Mouse (Mus musculus): ENCODE measurements around the gene Mitf. TPM values are rescaled to one million over a fixed set of nuclear protein-coding genes. Genes with fewer than 3 reads are reported as not detected.

Gene Mitf
- polyA plus RNA-seq (2012; rRNA removed), result 2.6 and 2.8 TPM in 2 replicates

GRCm38 (mm10) chr6:97806781-97807743 lies at the start of gene Mitf:
Mitf (plus strand) TSS chr6:97807052.
- H3K4me1 ChIP-seq (ENCODE audit: control insufficient read depth, insufficient read depth, insufficient read length), result no peaks in the 10 kb centered on the region
- DNase-seq (ENCODE audit: low read depth in 1 of 2, low spot score in 2 of 2), result peak; percentile 81 to 84
- 2% methylated on average over 51 of the region's 51 CpGs for WGBS
- TF ChIP-seq POLR2A (IDR thresholded peaks at IDR 0.05; ENCODE audit: low read depth, low read length), result peak; percentile 2; the same call in 1 of the 2 replicates
- TF ChIP-seq CTCF (IDR thresholded peaks at IDR 0.05; ENCODE audit: extremely low read depth, insufficient read depth, insufficient read length, insufficient replicate concordance), result no peak
- H3K27me3 ChIP-seq (ENCODE audit: control insufficient read depth, insufficient read depth, low read length), result no peaks in the 10 kb centered on the region
- no peaks in the 10 kb centered on the region for H3K36me3 ChIP-seq (ENCODE audit: control insufficient read depth, insufficient read depth, low read length)
- H3K4me3 ChIP-seq (ENCODE audit: extremely low read depth, insufficient read depth, insufficient read length), result peak within 1 kb of the TSS; percentile 69
- H3K27ac ChIP-seq (ENCODE audit: insufficient read depth, low read length), result no peak within 1 kb of the TSS

GRCm38 (mm10) chr6:97757361-97757760 lies 49.5 kb upstream of the Mitf start:
- Histone ChIP-seq H3K4me3 (ENCODE audit: extremely low read depth, insufficient read depth, insufficient read length) (no peak overlapping the region), H3K27ac (ENCODE audit: insufficient read depth, low read length) (no peak overlapping the region), H3K27me3 (ENCODE audit: control insufficient read depth, insufficient read depth, low read length) (no peaks in the 10 kb centered on the region), H3K4me1 (ENCODE audit: control insufficient read depth, insufficient read depth, insufficient read length) (no peaks in the 10 kb centered on the region), H3K36me3 (ENCODE audit: control insufficient read depth, insufficient read depth, low read length) (no peaks in the 10 kb centered on the region)
- no peak for DNase-seq (ENCODE audit: low read depth in 1 of 2, low spot score in 2 of 2)
- WGBS, result 68% methylated on average over 2 of the region's 2 CpGs
- TF ChIP-seq CTCF (IDR thresholded peaks at IDR 0.05; ENCODE audit: extremely low read depth, insufficient read depth, insufficient read length, insufficient replicate concordance) (no peak), POLR2A (IDR thresholded peaks at IDR 0.05; ENCODE audit: low read depth, low read length) (no peak)

- no peak overlapping the region for H3K4me3 ChIP-seq (ENCODE audit: extremely low read depth, insufficient read depth, insufficient read length)
- WGBS, result 75% methylated on average over 4 of the region's 4 CpGs
- DNase-seq (ENCODE audit: low read depth in 1 of 2, low spot score in 2 of 2), result no peak
- no peak overlapping the region for H3K27ac ChIP-seq (ENCODE audit: insufficient read depth, low read length)
- H3K4me1 ChIP-seq (ENCODE audit: control insufficient read depth, insufficient read depth, insufficient read length), result no peaks in the 10 kb centered on the region
- no peaks in the 10 kb centered on the region for H3K36me3 ChIP-seq (ENCODE audit: control insufficient read depth, insufficient read depth, low read length)
- H3K27me3 ChIP-seq (ENCODE audit: control insufficient read depth, insufficient read depth, low read length), result no peaks in the 10 kb centered on the region
- TF ChIP-seq POLR2A (IDR thresholded peaks at IDR 0.05; ENCODE audit: low read depth, low read length), result no peak
- TF ChIP-seq CTCF (IDR thresholded peaks at IDR 0.05; ENCODE audit: extremely low read depth, insufficient read depth, insufficient read length, insufficient replicate concordance), result no peak
Measured at GRCm38 (mm10) chr6:97758884-97759283, 48.0 kb upstream of the Mitf start.

- peak; percentile 41; the same call in 1 of the 2 replicates for TF ChIP-seq CTCF (IDR thresholded peaks at IDR 0.05; ENCODE audit: extremely low read depth, insufficient read depth, insufficient read length, insufficient replicate concordance)
- TF ChIP-seq POLR2A (IDR thresholded peaks at IDR 0.05; ENCODE audit: low read depth, low read length), result no peak
- Histone ChIP-seq H3K4me1 (ENCODE audit: control insufficient read depth, insufficient read depth, insufficient read length) (no peaks in the 10 kb centered on the region), H3K27me3 (ENCODE audit: control insufficient read depth, insufficient read depth, low read length) (no peaks in the 10 kb centered on the region), H3K36me3 (ENCODE audit: control insufficient read depth, insufficient read depth, low read length) (no peaks in the 10 kb centered on the region), H3K27ac (ENCODE audit: insufficient read depth, low read length) (no peak overlapping the region), H3K4me3 (ENCODE audit: extremely low read depth, insufficient read depth, insufficient read length) (no peak overlapping the region)
- 14% methylated on average over 4 of the region's 4 CpGs for WGBS
- DNase-seq (ENCODE audit: low read depth in 1 of 2, low spot score in 2 of 2), result peak in 1 of 2 experiments; percentile 11
Measured at GRCm38 (mm10) chr6:97759301-97759700, 47.6 kb upstream of the Mitf start.

- H3K27ac ChIP-seq (ENCODE audit: insufficient read depth, low read length), result no peak overlapping the region
- no peak for DNase-seq (ENCODE audit: low read depth in 1 of 2, low spot score in 2 of 2)
- WGBS, result 37% methylated on average over 4 of the region's 4 CpGs
- TF ChIP-seq POLR2A (IDR thresholded peaks at IDR 0.05; ENCODE audit: low read depth, low read length) (no peak), CTCF (IDR thresholded peaks at IDR 0.05; ENCODE audit: extremely low read depth, insufficient read depth, insufficient read length, insufficient replicate concordance) (no peak)
- no peaks in the 10 kb centered on the region for H3K27me3 ChIP-seq (ENCODE audit: control insufficient read depth, insufficient read depth, low read length)
- H3K4me3 ChIP-seq (ENCODE audit: extremely low read depth, insufficient read depth, insufficient read length), result no peak overlapping the region
- no peaks in the 10 kb centered on the region for H3K4me1 ChIP-seq (ENCODE audit: control insufficient read depth, insufficient read depth, insufficient read length)
- no peaks in the 10 kb centered on the region for H3K36me3 ChIP-seq (ENCODE audit: control insufficient read depth, insufficient read depth, low read length)
Measured at GRCm38 (mm10) chr6:97761326-97761725, 45.5 kb upstream of the Mitf start.

- TF ChIP-seq POLR2A (IDR thresholded peaks at IDR 0.05; ENCODE audit: low read depth, low read length), result no peak
- TF ChIP-seq CTCF (IDR thresholded peaks at IDR 0.05; ENCODE audit: extremely low read depth, insufficient read depth, insufficient read length, insufficient replicate concordance), result no peak
- DNase-seq (ENCODE audit: low read depth in 1 of 2, low spot score in 2 of 2), result no peak
- H3K36me3 ChIP-seq (ENCODE audit: control insufficient read depth, insufficient read depth, low read length), result no peaks in the 10 kb centered on the region
- no peak overlapping the region for H3K4me3 ChIP-seq (ENCODE audit: extremely low read depth, insufficient read depth, insufficient read length)
- H3K4me1 ChIP-seq (ENCODE audit: control insufficient read depth, insufficient read depth, insufficient read length), result no peaks in the 10 kb centered on the region
- H3K27me3 ChIP-seq (ENCODE audit: control insufficient read depth, insufficient read depth, low read length), result no peaks in the 10 kb centered on the region
- H3K27ac ChIP-seq (ENCODE audit: insufficient read depth, low read length), result no peak overlapping the region
- WGBS, result 58% methylated on average over 3 of the region's 3 CpGs
Measured at GRCm38 (mm10) chr6:97763970-97764369, 42.9 kb upstream of the Mitf start.

GRCm38 (mm10) chr6:97767836-97768235 lies 39.0 kb upstream of the Mitf start:
- H3K36me3 ChIP-seq (ENCODE audit: control insufficient read depth, insufficient read depth, low read length), result no peaks in the 10 kb centered on the region
- no peak overlapping the region for H3K4me3 ChIP-seq (ENCODE audit: extremely low read depth, insufficient read depth, insufficient read length)
- H3K27me3 ChIP-seq (ENCODE audit: control insufficient read depth, insufficient read depth, low read length), result no peaks in the 10 kb centered on the region
- no peak for DNase-seq (ENCODE audit: low read depth in 1 of 2, low spot score in 2 of 2)
- WGBS, result 76% methylated on average over 2 of the region's 2 CpGs
- H3K4me1 ChIP-seq (ENCODE audit: control insufficient read depth, insufficient read depth, insufficient read length), result no peaks in the 10 kb centered on the region
- H3K27ac ChIP-seq (ENCODE audit: insufficient read depth, low read length), result no peak overlapping the region
- TF ChIP-seq POLR2A (IDR thresholded peaks at IDR 0.05; ENCODE audit: low read depth, low read length) (no peak), CTCF (IDR thresholded peaks at IDR 0.05; ENCODE audit: extremely low read depth, insufficient read depth, insufficient read length, insufficient replicate concordance) (no peak)
